Mouse (Mus musculus): ENCODE measurements around the gene Polr2m.
"Not testable (repeated sequence)": the region's sequence is repeated elsewhere in the genome, so short reads cannot be mapped to it uniquely, and the experiment has no call there.

The Polr2m gene

GRCm38 (mm10) chr9:71485475-71486094 is at the start of gene Polr2m:
Gene Polr2m, minus strand, starts transcription at chr9:71485935.
- DNase-seq, result peak; percentile 88 to 89

DNA sequence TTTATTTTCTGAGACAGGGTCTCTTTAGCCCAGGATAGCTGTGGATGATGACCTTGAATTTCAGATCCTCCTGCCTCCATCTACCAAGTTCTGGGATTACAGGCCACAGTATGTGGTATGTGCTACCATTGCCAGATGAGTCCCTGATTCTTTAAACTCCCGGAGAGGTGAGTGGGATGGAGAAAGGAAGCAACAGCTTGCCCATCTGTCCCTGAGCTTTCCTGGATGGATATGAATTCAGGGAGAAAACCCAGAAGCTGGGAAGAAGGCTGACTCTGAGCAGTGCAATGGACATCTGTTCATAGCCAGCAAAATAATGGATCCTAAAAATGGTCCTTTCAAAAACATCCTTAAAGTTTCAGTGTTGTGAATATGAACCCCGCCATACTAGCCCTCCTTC is 49.3 kb upstream of the Polr2m start:
- no peak for DNase-seq

DNA sequence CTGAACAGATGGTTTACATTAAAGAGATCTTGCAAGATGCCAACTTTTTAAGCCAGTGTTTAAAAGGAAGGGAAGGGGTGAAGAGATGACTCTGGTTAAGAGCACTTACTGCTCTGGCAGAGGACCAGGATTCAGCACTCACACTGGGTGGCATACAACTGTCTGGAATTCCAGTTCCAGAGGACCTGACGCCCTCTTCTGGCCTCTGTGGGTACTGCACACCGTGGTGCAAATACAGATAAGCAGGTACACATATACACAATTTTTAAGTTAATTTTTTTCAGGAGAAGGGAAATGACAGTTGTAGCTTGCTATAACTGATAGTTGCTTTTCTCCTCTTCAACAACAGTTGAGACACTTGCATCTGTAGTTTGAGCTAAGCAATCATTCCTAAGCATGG is 44.2 kb upstream of the Polr2m start:
- no peak for DNase-seq

DNA sequence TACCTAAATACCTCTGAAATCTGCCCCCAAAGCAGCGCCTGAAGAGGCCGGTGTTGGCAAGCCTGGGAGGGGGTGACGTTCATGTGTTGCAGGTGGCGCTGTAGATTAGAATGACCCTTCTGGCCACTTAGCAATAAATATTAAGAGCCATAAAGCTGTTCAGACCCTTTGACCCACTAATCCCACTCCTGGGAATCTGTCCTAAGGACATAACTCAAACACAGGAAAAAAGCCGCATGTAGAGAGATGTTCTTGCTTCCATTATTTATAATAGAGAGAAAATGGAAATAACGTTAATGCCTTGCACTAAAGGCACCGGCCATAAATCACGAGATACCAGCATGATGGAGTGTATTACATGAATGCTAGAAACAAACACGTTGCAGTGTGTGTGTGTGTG is 41.7 kb upstream of the Polr2m start:
- DNase-seq, result no peak

DNA sequence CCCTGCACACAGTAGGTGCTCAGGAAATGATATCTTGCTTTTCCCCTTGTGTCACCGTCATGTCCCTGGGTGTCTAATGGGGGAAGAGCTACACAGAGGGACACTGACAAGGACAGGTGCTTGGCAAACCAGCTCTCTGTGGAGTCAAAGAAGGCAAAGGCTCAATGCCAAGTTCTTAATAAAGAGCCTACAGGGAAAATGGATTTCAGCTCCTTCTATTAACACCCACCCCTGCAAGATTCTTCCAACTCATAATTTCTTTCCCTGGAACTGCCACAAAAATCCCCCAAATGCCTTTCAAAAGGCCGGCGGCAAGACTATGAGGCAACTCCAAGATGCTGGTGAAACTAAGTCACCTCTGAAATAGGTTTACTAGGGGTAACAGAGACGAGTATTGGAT is 38.2 kb upstream of the Polr2m start:
- no peak for DNase-seq

DNA sequence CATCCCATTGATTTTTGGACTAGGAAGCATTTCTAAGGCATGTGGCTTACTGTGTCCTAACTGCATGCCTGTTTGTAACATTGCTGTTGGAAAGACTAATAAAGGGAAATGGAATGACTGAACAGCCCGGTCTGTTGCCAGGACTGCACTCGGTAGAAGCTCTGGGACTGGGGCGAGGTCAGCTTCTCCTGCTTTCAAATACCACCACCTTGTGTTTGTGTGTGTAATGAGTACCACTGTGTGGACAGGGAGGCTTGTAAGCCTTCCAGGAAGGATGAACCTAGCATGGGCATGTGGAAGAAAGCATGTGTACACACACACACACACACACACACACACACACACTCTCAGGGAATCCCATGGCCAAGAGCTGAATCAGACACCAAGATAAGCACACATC is 34.1 kb upstream of the Polr2m start:
- DNase-seq, result no peak

GRCm38 (mm10) chr9:71517487-71517886 is 31.8 kb upstream of the Polr2m start:
- DNase-seq, result no peak

GRCm38 (mm10) chr9:71515862-71516261 is 30.1 kb upstream of the Polr2m start:
- DNase-seq, result no peak

GRCm38 (mm10) chr9:71513566-71513965 is 27.8 kb upstream of the Polr2m start:
- DNase-seq, result no peak

- no peak for DNase-seq
These were observed 27.2 kb upstream of the Polr2m start for GRCm38 (mm10) chr9:71512899-71513298.

GRCm38 (mm10) chr9:71498391-71499182 is 12.9 kb upstream of the Polr2m start:
- DNase-seq, result no peak

DNA sequence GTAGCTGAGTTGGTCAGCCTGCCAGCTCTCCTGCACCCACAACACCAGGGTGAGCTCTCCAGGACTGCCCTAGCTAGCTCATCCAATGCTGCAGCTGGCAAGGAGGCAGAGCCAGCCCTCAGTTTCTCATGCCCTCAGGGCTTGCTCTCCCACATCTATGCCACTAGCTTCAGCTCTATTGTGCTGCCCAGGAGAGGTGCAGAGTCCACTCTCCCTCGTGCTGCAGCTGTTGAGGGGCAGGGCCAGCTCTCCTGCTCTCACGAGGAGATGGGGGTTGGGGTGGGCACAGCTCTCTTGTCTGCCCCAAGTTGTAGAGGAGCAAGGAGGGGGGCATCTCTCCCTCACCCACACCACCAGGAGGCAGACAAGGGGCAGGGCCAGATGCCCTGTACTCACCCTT is 10.9 kb upstream of the Polr2m start:
- DNase-seq, result no peak

DNA sequence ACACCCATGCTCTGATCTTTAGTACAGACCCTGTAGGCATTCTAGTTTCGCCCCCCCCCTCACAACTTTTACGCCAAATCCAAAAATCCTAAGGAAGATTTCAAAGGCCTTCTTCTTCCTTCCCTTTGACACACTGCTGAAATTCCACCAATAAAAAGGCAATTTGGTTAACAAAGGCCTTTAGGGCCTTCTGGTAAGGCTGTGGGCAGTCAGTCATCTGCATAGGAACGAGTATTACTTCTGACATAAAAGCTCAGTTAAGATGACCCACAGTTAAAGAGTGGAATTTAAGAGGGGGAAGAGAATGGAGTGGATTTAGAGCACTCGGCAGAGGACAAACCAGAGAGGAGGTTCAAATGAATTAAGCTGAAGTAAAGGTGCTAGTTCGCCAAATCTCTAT is 8.0 kb upstream of the Polr2m start:
- no peak for DNase-seq

DNA sequence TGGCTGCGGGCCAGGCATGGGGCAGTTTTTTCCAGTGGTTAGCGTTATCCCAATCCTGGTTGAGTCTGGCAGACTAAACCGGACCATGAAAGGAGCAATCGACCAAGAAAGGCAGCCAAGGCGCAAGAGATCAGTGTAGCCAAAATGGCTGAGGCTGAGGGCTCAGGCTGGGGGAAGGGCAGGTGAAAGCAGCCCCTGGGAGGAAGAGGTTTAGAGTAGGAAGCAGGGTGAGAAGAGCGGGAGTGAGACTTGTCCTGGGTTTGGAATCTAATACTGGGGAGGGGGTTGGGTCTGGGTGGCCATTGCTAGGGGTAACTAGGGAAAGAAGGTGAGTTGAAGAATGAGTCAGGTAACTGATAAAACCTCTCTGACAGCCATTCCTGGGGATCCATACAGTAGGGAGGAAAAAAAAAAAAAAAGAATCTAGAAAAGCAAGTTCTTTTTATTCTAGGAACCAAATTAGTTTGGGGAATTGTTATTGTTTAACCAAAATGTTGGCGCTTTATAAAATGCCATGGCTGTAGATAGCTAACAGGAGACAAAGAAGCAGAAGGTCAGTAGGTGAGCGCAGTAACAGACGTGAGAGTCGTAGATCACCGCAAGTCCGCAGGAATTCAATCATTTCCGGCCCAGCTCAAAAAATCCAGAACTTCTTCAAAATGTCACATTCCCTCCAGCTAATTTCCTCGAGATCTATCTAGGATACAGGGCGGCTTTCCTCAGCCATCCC is 6.7 kb upstream of the Polr2m start:
- DNase-seq, result no peak

- no peak for DNase-seq
These were observed 4.3 kb upstream of the Polr2m start for GRCm38 (mm10) chr9:71490076-71490475.

DNA sequence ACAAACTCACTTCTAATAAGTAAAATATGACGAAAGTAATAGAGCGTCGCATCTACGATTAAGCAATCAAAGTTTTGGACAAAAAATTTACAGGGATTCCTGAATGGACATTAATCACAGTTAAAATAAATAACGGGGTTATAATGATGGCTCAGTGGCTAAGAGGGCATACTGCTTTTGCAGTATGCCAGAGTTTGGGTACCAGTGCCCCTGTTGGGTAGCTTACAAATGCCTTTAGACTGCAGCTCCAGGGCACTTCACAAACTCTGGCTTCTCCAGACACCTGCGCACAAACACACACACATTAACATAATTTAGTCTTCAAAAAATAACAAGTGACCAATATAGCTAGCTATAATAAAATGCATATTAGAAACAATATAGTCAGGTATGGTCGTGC is 392 bp upstream of the Polr2m start:
- DNase-seq, result no peak

GRCm38 (mm10) chr9:71484871-71485474 is 762 bp downstream of the Polr2m start:
- no peak for DNase-seq

DNA sequence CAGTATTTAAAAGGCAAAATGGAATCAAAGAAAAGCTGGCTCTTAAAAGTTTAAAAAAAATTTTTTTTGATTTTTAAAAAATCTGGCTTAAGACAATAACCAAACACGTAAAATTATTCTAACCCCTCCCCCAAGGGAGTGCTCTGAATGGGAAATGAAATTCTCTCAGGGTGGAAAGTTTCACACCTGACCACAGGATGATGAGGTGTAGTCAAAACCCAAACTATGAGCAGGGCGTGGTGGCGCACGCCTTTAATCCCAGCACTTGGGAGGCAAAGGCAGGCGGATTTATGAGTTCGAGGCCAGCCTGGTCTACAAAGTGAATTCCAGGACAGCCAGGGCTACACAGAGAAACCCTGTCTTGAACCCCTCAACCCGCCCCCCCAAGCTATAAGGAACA is 1.9 kb downstream of the Polr2m start:
- not testable (repeated sequence) for DNase-seq

DNA sequence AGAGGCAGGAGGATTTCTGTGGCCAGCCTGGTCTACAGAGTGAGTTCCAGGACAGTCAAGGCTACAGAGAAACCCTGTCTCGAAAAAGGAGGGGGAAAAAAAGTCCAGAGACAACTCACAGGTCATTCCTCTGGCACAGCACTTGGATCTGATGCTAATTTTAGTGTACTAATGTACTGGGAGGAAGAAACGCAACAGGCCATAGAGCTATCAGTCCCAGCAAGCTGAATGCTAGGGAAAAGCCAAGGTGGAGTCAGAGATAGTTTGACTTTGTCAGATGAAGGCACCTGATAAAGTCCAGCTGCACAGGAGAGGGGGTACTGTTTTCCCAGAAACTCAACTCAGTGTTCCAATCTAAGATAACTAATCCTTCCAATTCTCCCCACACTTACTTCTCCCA is 5.4 kb downstream of the Polr2m start:
- no peak for DNase-seq

DNA sequence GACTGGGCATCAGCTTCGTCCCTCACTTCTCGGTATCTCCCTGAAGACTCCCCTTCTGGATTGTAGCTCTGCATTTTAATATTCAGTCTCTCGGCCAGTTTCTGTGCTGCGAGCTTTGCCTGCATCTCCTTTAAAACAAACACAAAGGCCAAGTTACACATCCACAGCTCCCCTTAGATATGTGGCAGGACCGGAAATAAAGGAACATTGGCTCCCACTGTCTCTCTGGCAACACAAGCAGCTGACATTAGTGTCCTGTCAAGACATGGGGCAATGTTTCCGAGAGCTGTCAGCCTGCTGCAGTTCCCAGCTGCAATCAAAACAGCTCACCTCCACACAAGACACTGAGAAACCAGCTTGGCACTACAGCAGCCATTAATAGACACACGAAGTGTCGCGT is 6.3 kb downstream of the Polr2m start:
- DNase-seq, result no peak

GRCm38 (mm10) chr9:71478596-71478995 is 7.1 kb downstream of the Polr2m start:
- DNase-seq, result no peak

- no peak for DNase-seq
These were observed 9.1 kb downstream of the Polr2m start for GRCm38 (mm10) chr9:71476601-71477000.

GRCm38 (mm10) chr9:71475536-71475935 is 10.2 kb downstream of the Polr2m start:
- DNase-seq, result no peak

- DNase-seq, result no peak
These were observed 18.3 kb downstream of the Polr2m start for GRCm38 (mm10) chr9:71467434-71467833.

All from thymus, postnatal 36 days (tissue).